Mouse (Mus musculus) thymus, adult 2 months (tissue): Measurements from ENCODE around the gene Cd180.

Experiments
- CTCF ChIP-seq: fragments of 200-500 bp; IDR thresholded peaks from 2 replicates; pipeline ENCODE4 v1.5.1; 2012; ENCODE audit warnings: mild to moderate bottlenecking, control low read depth, low read length, moderate library complexity, borderline replicate concordance; ENCODE audit not compliant: control insufficient read depth, poor library complexity, insufficient read depth; ENCODE audit errors: extremely low read depth
- POLR2A ChIP-seq: fragments of 200-500 bp; IDR thresholded peaks from 2 replicates; pipeline ENCODE4 v1.6.1; 2012; ENCODE audit warnings: mild to moderate bottlenecking, low read length, control low read depth, moderate library complexity; ENCODE audit not compliant: control insufficient read depth, poor library complexity, insufficient read depth; ENCODE audit errors: extremely low read depth

GRCm38 (mm10) chr13:102667401-102667800 lies 26.0 kb upstream of the Cd180 start:
- TF ChIP-seq POLR2A (no peak), CTCF (no peak)
